Mouse (Mus musculus): Measurements from ENCODE around the gene Hfe2.
"Not testable (repeated sequence)": the region's sequence is repeated elsewhere in the genome, so short reads cannot be mapped to it uniquely, and the experiment has no call there.

Hfe2 gene

GRCm38 (mm10) chr3:96524914-96525313, at the start of gene Hfe2:
Hfe2 (plus strand) TSS chr3:96525172.
- in situ Hi-C loops (cut with MboI, MseI), result loop anchor here in 1 of 2 experiments (10.0 kb wide), 1 partner anchor 130 kb away; no protein-coding TSS in a partner anchor

DNA sequence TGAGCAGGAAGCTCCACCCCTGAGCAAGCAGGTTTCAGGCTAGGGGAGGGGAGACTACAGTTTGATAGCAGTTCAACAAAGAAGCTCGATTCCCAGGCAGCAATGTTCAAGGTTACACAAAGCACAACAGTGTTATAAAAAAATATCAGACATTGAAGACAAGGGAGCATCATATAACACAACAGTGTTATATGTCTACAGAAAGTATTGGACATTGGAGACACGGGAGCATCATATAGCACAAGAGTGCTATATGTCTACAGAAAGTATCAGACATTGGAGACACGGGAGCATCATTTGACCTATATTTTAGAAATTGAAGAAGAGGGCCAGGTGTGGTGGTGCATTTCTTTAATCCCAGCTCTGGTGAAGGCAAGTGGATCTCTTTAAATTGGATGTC, 47.9 kb upstream of the Hfe2 start:
- in situ Hi-C loops (cut with MboI, MseI), result no loop called here

GRCm38 (mm10) chr3:96477558-96477957, 47.4 kb upstream of the Hfe2 start:
- in situ Hi-C loops (cut with MboI, MseI), result no loop called here

- in situ Hi-C loops (cut with MboI, MseI), result no loop called here
These were observed 45.7 kb upstream of the Hfe2 start for GRCm38 (mm10) chr3:96479249-96479648.

DNA sequence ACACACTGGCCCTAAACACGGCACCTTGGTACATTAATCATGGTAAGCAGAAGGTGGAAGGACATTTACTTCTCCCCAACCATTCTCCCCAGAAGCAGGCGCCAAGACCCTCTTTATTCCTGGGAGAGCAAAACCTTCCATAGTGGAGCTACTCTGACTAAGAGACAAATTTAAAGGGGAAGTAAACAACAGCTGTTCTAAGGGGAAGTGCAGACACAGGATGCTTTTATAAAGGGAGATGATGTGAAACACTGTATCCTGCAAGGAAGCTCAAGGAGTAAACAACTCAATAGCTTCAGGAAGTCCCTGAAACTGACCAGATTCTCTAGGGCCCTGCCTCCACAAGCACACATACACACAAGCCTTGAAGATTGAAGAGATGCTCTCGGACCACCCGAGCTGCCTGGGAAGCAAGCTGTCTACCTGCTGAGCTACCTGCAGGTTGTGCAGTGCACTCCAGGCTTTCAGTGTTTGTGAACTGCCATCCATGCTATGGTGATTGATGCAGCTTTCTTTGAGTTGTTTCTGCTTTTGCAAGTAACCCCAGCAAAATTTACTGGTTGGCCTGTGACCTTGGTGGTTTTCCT, 44.2 kb upstream of the Hfe2 start:
- in situ Hi-C loops (cut with MboI, MseI), result no loop called here

GRCm38 (mm10) chr3:96481856-96482255, 43.1 kb upstream of the Hfe2 start:
- in situ Hi-C loops (cut with MboI, MseI), result no loop called here

DNA sequence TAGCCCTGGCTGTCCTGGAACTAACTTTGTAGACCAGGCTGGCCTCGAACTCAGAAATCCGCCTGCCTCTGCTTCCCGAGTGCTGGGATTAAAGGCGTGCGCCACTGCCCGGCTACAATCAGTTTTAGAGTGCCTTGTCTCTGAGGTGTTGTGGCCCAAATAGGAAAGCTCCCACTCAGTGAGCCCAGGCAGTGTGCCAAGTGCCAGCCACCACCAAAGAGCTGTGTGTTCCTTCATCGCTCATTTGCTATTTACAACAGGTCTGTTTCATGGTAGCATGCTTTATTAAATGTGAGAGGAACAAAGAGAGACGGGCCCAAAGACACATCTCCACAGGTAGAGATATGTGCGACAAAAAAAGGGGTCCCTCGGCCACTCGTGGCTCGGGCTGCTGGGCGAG, 42.5 kb upstream of the Hfe2 start:
- in situ Hi-C loops (cut with MboI, MseI), result no loop called here

- in situ Hi-C loops (cut with MboI, MseI), result not testable (repeated sequence)
These were observed 41.9 kb upstream of the Hfe2 start for GRCm38 (mm10) chr3:96483044-96483443.

DNA sequence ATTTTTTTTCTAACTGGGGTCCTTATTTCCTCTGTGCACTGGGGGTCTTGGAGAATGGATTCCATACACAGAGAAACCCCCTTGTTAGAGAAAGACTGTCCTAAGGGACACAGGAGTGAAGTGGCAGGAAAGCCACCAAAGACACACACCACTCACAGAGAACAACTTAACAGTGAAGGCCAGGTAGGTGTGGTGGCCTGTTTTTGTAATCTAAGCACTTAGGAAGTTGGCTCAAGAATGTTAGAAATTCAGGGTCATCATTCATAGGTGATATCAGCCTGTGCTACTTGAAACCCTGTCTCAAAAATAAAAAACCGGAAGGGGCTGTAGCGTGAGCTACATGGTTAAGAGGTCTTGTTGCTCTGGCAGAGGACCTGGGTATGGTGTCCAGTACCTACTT, 41.0 kb upstream of the Hfe2 start:
- in situ Hi-C loops (cut with MboI, MseI), result no loop called here

DNA sequence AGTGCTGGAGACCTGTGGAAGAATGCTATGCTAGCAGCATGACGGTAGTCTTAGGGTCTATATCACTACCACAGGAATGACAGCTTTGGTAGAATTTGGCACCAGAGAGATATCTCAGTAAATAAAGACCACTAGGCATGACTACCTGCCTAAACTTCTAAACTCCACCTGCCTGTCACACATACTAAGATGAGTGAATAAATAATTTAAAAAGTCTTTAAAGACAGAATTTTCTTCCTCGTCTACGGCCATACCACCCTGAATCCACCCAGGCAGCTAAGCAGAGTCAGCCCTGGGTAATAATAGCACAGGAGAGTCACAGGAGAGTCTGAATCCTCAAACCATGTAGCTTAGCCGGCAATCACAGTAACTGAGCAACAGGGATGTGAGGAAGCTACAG, 40.1 kb upstream of the Hfe2 start:
- in situ Hi-C loops (cut with MboI, MseI), result no loop called here

DNA sequence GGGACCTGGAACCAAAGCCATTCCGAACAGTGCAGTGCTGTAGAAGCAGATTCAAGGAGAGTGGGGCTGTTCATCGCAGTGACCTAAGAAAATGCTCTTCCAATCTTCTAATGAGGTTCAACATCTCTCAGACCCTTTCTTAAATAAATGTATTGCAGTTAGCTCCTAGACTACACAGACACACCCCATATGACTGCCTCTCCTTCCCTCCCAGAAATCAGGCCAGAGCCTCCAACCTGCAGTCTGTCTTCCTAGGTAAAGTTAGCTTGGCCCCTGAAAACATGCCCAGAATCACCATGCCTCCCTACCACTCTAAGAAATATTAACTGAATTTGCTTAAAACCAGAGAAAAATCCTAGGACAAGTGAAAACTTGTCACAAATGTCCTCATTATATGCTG, 39.6 kb upstream of the Hfe2 start:
- in situ Hi-C loops (cut with MboI, MseI), result no loop called here

DNA sequence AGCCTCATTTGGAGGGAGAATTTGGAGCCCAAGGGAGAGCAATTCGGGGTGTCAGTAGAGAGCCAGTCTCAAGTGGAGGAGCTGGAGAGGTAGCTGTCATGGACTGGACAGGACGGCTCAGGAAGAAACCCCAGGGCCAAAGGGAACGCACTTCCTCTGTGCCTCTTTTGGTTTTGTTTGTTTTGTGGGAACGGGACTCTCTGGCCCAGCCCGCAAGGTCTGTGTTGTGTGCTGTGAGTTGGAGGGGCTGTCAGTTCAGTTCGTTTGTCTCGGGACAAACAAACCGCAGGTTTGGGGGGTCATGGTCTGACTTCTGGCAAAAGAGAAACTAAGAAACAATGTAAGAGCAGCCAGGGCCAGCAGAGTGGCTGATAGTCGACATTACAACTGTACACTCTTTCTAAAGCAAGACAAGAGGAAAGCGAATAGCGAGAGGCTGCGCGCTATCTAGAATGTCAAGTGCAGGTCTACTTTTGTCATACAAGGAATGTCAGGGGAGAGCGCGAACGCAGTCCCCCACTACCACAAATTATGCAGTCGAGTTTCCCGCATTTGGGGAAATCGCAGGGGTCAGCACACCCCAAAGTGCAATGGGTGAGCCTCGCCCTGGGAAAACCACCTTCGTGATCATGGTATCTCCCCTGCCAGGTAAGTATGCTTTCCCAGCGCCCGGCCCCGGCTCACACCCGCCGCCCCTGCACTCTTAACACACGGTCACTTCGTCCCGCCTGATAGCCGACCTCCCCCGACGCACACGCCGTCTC, 38.7 kb upstream of the Hfe2 start:
- in situ Hi-C loops (cut with MboI, MseI), result not testable (repeated sequence)

GRCm38 (mm10) chr3:96486828-96487559, 38.0 kb upstream of the Hfe2 start:
- in situ Hi-C loops (cut with MboI, MseI), result not testable (repeated sequence)

DNA sequence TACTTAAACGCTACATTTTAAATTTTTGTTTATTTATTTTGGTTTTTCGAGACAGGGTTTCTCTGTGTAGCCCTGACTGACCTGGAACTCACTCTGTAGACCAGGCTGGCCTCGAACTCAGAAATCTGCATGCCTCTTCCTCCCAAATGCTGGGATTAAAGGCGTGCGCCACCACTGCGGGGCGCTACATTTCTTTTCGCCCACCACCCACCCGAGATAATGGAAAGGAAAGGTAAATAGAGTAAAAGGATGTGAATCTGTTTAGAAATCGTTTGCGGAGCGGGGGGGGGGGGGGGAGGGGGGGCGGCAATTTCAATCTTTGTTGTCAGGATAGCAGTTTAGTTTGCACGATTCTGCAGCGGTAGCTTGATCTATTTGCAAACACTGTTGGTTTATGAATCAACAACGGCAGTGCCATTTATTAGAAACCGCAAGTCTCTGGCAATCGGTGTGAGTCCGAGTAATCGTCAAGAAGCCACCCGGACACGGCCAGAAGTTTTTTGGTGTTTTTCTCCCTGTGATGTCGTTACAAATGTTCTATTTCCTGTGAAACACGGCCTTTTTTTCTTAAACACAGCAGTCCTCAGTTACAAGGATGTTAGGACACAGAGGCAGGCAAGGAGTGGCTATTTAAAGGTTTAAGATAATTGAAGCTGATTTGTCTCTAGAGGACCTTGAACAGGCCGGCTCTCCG, 37.2 kb upstream of the Hfe2 start:
- in situ Hi-C loops (cut with MboI, MseI), result no loop called here

GRCm38 (mm10) chr3:96488290-96488906, 36.6 kb upstream of the Hfe2 start:
- in situ Hi-C loops (cut with MboI, MseI), result not testable (repeated sequence)

GRCm38 (mm10) chr3:96488907-96489629, 35.9 kb upstream of the Hfe2 start:
- in situ Hi-C loops (cut with MboI, MseI), result not testable (repeated sequence)

- in situ Hi-C loops (cut with MboI, MseI), result not testable (repeated sequence)
These were observed 35.3 kb upstream of the Hfe2 start for GRCm38 (mm10) chr3:96489636-96490035.

DNA sequence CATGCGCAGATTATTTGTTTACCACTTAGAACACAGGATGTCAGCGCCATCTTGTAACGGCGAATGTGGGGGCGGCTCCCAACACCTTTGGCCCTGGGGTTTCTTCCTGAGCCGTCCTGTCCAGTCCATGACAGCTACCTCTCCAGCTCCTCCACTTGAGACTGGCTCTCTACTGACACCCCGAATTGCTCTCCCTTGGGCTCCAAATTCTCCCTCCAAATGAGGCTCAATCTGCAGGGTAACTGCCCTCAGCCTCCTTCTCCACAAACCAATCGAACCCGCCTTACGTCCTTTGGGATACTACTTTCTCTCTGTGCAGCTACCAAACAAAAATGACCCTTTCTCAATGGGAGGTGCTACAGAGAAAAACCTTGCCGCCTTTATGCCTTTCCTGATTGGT, 30.5 kb upstream of the Hfe2 start:
- in situ Hi-C loops (cut with MboI, MseI), result not testable (repeated sequence)

DNA sequence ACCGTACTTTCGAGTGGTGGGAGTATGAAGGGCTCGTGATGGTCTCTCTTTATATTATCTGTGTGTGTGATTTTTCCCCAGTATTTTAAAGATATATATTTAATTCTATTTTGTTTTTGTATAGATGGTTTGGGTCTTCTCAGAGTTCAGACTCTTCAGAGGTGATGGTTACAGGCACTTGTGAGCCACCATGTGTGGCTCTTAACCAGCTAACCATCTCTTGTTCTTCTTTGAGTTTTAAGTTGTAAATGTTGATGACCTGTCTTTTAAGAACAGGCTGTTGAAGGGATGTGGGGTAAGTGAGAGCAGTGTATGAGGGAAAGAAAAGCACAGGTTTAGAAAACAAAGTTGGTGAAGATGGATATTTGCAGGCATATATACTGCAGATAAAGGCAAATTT, 30.1 kb upstream of the Hfe2 start:
- in situ Hi-C loops (cut with MboI, MseI), result no loop called here

DNA sequence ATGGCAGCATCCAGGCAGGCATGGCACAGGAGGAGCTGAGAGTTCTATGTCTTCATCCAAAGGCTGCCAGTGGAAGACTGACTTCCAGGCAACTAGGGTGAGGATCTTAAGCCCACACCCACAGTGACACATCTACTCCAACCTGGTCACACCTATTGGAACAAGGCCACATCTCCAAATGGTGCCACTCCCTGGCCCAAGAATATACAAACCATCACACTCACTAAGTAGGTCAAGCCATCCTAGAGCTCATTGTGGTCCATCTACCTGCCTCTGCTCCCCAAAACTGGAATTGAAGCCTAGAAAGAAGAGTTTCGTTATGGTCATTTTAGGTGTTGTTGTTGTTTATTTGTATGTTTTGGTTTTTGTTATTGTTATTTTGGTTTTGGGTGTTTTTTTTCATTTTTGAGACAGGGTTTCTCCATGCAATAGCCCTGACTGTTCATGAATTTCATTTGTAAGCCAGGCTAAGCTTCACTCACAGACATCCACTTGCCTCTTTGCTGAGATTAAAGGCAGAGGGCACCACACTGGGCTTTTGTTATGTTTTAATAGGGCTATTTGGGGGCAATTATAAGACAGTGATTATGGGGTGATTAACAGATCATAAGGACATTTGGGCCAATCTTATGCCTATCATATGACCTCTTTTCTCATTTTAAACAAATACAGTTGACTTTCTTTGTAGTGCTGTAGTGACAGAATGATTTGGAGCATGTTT, 29.3 kb upstream of the Hfe2 start:
- in situ Hi-C loops (cut with MboI, MseI), result no loop called here

Measured in T-helper 17 cell (primary cell).